Mouse (Mus musculus): ENCODE measurements at regions not wholly inside any gene's neighbourhood (a gene's known extent, or its start where the extent isn't known, plus 50 kb on each side); places are given as distances from the start of the nearest gene placed in this dataset.

DNA sequence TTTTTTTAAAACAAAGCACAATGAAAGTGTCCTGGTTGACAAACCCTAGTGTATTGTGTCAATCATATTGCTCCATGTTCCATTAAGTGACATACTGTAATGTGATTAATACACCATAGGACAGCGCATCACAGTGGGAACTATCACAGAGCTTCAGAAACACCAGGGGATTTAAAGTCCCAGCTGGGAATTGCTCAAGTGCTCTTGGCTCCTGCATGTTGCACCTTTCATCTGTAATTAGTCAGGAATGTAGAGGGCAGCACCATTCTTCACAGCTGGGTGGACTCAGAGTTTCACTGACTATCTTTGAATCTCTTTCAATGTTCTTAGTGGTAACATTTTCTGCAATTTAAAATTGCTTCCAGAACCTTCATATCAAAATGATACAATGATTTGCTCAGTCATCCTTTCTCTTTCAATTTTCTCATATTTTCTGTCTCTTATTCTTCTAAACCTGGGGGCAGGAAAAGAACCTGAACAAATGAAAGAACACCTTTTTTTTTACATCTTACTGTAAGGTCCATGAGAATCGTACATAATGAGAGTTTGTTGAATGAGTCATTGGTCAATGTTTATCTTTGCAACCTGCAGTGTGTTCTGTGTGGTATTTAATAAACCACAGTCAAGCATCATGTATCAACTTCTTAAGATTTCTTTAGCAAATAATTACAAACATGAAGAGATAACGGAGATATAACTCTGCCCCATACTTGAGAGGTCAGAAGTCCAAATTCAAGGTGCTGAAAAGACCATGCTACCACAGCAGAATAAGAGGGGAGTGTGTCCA lies 333.0 kb downstream of the Etaa1 start:
- DNase-seq (ENCODE audit: low spot score in 2 of 2) = no peak

DNA sequence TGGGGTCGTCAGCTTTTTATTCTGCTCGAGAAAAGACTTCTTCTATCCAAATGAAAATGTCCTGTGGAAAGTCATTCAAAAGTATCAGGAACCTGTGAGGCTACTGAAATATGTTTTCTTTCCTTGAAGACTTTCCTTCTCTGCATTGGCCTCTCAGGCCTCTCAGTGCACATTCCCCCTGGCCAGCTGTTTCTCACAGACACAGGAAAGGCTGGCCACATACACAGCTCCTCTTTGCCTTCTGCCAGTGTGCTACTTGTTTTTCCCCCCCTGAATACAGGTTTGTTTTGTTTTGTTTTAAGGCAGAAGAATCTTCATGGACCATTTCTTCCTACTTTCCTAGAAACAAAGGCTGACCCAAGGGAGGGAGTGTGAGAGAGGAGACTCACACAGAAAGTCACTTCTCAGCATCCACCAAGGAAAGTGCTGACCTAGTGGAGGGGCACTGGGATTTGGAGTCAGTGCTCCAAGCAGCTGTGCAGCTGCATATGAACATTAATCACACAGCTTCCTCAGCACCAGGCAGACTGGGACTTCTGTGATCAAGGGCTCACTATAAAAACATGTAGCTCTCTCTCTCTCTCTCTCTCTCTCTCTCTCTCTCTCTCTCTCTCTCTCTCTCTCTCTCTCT lies 324.0 kb downstream of the Etaa1 start:
- no peak for DNase-seq (ENCODE audit: low spot score in 2 of 2)

DNA sequence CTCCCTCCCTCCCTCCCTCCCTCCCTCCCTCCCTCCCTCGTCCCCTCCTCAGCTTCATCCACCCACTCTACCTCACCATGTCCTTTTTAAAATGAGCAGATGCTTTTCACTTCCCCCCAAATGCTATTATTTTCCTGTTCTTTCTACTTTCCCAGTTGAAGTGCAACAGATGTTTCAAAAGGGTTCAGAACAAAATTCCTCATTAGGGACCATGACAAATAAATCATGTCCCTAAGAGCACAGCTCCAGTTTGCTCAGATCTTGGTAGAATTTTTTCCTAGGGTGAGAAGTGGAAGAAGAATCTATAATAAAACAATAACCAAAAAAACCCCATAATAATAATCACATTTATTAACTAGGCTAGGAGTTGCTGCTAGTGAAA lies 323.5 kb downstream of the Etaa1 start:
- DNase-seq (ENCODE audit: low spot score in 2 of 2) = no peak

DNA sequence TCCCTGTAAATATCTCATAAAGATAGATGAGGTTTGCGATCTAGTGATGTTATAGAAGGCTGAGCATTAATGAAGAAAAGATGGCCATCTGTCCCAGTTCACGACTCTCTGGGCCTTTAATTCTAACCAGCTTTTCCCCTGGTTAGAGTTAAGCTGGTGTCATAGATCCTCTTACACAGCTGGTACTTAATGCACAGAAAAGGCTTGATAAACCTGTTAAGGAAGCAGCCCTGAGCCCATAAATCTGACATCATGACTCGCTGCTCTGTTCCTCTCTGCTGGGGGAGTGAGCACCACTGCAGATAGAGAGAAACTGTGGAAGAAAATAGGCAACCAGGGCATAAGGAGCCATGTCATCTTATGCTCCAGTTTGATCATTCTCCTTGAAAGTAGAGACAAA lies 316.5 kb downstream of the Etaa1 start:
- no peak for DNase-seq (ENCODE audit: low spot score in 2 of 2)

DNA sequence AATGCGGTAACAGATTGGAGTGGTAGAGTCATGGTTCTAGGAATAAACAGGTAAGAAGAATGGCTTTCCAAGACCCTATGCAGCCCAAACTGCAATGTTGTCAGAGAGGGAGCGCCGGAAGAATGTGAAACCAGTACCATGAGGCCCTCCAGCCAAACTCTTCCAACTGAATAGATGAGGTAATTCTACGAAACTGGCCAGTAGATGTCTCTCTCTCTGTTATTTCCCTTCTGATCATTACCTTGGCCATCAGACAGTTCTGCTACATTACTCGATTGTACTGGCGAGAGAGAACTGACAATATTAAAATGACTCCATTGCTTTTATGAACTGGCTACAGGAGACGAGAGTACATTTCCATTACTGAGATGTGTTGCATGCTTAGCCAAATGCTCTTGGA lies 313.8 kb downstream of the Etaa1 start:
- no peak for DNase-seq (ENCODE audit: low spot score in 2 of 2)

DNA sequence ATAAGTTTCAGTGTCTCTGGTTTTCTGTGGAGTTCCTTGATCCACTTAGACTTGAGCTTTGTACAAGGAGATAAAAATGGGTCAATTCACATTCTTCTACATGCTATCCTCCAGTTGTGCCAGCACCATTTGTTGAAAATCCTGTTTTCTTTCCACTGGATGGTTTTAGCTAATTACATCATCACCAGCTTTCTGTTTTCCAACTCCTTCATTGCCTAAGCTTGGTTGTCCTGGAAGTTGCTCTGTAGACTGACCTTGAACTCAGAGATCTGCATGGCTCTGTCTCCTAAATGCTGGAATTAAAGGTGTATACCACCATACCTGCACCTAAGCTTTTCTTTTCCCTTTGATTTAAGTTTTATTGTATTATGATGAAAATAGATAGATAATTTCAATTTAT lies 306.2 kb downstream of the Etaa1 start:
- DNase-seq (ENCODE audit: low spot score in 2 of 2) = no peak

DNA sequence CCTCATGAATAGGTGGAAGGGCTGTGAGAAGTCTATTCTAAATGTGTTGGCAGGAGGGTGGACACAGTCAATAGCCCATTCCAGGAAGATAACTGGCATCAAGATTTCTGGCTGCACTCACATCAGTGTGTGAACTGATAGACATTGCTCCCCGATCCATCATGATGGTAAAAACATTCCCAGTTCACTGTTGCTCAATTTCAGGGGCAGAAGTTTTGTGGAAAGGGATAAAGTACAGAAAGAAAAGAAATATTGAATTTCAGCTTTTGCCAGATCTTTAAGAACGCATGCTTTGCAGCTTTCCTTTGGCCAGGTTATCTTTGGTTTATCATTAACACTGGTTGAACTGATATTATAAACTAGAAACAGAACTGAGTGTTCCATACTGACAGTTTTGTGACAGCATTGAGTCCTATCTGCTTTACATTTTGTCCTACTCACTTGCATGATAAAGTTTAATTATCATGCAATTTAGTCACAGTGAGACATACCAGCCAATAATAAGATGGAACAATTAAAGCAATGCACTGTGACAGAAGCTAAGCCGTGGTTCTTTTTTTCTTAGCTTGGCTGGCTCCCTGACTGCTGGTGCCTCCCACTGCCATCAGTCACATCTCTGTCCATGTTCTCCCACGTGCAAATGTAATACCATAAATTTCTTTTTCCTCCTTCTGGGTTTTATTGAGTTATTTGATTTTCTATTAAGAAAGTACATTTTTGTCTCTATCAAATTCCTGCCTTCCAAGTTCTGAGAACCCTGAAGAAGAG lies 302.1 kb downstream of the Etaa1 start:
- DNase-seq (ENCODE audit: low spot score in 2 of 2) = no peak

DNA sequence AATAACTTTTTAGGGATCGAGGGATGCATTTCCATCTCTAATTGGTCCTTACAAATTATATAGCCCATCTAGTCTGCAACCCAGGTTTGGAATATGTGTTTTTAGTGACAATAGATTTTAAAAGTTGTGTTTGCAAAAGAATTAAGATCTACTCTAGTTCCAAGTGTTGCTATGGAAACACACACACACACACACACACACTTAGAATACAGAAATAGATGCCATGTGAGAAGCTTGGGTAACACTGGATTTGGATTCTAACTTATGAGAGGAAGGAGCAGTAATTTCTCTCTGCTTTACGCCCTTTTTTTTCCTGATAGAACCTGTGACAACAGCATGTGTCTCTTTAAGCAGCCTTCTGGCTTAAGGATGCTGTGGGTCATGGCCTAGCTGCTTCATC lies 297.8 kb downstream of the Etaa1 start:
- no peak for DNase-seq (ENCODE audit: low spot score in 2 of 2)

DNA sequence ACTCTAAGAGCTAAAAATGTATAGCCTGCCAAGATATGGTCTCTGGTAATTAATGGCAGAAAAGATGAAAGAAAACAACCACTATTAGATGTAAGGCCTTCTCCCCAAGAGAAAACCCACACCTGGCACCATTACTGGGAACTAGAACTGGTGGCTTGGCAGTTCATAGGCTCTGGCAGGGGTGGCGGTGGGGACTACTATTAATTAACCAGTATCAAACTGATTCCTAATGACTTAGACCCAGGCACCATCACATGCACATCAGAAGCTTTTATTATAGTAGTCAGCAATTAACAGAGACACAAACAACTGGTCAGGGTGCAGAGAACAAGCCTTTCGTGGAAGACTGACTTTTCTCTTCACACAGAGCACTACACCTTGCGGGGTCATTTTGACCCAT lies 296.0 kb downstream of the Etaa1 start:
- DNase-seq (ENCODE audit: low spot score in 2 of 2) = no peak

DNA sequence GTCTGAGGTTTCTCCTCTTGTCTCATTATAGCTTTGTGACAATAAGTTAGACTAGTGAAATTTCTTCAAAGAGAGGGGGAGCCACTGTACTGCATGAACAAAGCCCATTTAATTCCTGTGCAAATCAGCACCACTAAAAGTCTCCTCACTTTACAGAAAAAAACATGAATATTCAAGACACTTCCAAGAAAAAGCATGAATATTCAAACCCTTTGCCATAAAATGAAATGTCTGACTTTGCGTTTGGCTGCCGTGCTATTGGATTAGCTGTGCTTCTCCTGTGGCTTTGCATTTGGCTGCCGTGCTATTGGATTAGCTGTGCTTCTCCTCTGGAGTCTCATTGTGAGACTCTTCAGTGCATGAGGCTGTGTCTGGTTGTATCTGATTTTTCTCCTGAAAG lies 295.4 kb downstream of the Etaa1 start:
- DNase-seq (ENCODE audit: low spot score in 2 of 2) = no peak

DNA sequence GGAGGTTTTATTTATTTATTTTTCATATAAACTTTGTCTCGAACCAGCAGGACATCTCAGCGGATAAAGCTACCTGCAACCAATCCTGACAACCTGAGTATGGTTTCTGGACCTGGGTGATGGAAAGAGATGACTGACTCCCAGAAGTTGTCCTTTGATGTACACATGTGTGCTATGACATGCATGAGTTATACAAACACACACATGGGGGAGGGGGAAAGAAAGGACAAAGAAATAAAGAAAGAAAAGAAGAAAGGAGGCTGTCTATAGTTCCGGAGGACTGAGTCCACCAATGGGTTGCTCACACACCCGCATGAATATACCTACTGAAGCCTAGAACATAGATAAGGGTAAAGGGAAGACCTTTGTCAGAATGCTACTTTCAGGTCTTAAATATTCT lies 295.0 kb downstream of the Etaa1 start:
- DNase-seq (ENCODE audit: low spot score in 2 of 2) = no peak

DNA sequence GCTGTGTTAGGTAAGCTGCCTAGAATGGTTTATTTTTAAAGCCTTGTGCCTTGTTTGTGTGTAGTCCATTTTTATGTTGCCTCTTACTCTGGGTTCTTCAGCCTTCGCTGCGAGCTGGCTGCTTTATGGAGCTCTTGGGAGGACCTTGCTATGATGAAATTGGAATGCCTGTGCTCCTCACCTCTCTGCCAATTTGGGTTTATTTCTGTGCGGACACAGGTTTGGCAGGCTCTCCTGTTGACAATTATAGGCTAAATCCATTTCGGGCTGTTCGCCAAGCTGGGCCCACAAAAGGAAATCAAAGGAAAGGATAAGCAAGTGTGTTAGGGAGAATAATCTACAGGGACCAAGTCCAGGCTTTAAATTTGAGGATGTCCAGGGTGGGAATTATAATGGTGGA lies 289.8 kb downstream of the Etaa1 start:
- DNase-seq (ENCODE audit: low spot score in 2 of 2) = no peak

DNA sequence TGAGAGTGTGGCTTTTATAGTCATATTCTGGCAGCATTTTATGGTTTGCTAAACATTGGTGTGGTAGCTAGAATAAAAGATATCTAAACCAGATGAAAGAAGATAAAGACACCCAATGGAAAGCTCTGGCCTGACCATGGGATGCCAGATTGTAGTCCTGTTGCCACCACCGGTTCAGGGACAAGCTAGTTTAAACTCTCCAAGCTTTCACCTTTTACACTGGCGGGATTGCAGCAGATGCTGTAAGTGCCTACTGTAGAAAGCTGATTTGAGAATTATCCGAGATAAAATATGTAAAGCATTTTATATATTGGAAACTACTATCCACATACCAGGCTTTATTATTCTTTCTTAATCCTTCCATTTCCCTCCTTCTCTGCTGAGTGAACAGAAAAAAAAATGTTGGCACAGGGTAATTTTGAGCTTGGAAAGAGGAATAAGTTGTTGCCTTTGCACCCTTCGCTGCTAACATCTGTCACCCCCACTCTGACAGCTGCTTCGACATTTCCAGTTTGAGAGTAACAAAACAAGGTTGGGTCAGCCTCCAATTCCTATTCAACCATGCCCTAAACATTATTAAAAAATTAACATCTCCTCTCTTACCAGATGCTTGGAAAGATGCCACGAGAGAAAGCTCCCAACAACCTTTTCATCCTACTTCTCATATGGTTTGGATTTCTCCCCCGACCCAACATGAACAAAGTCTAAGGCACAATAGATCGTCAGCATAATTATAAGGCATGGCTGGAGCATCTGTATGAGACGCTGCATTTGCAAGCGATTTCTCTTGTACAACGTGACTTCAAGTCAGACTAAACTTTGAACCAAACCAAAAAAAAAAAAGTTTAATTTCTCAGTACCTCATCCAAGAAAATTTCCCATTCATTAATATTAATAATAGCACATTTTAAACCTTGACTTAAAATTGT lies 287.8 kb downstream of the Etaa1 start:
- DNase-seq (ENCODE audit: low spot score in 2 of 2) = no peak

DNA sequence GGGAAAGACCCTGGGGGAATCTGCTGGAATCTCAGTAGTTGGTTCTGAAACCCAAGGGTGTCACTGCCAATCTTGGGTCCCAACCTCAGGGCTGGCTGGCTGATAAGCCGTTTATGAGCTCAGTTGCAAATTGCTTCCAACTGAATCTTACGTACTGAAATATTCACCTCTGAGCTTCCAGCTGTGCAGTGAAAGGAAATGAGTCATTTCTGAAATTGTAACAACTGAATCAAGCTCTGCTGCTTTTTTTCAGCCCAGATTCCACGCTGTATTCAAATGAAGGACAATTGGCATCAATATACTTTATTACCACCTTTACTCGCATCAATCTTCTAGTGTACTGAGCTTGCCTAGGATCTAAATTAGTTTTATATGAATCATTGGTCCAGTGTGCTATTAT lies 272.7 kb downstream of the Etaa1 start:
- no peak for DNase-seq (ENCODE audit: low spot score in 2 of 2)

DNA sequence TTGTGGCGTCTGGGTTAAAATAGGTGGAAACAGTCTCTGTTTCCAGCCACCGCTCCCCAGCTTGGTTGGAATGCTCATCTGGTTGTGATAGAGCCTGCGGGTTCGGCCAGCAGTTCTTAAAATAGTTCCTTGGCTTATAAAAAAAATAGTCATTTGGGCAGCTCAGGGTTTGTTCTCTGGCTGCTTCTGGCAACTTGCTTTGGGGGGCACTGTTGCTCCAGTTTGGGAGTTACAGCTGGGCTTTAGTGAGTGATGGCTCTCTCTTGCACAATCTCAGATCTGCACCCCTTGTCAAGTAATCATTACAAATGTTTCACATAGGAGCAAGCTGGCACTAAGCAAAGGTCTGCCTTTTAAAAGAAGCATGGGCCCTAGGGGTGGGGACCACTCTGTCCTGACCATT lies 268.0 kb downstream of the Etaa1 start:
- peak; percentile 28 to 45 for DNase-seq (ENCODE audit: low spot score in 2 of 2)

DNA sequence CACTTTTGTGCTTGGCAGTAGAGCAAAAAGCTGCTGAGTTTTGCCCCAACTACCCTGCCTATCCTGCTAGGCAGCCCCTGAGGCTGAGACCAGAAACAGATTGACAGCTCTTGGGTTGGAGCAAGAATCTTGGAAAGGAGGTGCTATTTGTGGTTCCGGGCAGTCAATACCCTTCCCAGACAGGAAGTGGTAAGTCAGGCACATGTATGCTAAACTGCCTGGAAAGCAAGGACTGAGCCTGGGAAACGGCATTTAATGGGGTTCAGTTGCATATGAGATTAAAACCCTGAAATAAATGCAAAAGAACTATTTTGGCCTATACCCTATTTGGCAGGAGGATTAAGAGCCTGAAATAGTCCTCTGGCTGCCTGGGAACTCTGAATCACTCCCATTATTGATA lies 266.9 kb downstream of the Etaa1 start:
- DNase-seq (ENCODE audit: low spot score in 2 of 2) = no peak

DNA sequence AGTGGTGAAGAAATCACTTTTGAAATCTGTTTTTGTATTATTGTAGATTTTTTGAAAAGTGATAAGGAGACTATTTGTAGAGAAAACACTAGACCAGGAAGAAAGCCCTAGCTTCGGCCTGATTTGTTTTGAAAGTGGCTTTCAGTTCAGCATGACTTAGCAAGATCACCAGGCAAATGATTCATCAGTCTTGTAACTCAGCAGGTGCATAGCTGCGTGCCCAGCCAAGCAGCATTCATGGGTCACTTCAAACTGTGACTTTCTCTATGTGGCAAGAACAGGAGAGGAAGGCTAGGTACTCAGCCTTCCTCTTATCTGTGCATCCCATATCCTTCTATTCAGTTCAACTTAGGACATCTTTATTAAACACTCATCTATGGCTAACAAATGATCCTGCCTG lies 259.5 kb downstream of the Etaa1 start:
- DNase-seq (ENCODE audit: low spot score in 2 of 2) = no peak

DNA sequence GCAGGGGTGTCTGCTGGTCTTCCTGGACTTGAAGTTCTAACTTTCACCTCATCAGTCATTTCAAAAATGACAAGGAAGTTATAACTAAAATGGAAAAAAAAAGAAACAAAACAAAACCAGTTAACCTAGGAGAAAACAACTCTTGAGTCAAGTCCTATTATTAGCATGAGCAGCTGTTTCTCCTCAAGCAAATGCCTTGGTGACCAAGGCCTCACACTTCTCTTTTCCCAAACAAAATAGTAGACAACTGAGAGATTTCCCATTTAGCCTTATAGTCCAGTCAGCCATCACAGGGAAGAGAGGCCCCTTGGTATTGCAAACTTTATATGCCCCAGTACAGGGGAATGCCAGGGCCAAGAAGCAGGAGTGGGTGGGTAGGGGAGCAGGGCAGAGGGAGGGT lies 244.9 kb downstream of the Etaa1 start:
- no peak for DNase-seq (ENCODE audit: low spot score in 2 of 2)

DNA sequence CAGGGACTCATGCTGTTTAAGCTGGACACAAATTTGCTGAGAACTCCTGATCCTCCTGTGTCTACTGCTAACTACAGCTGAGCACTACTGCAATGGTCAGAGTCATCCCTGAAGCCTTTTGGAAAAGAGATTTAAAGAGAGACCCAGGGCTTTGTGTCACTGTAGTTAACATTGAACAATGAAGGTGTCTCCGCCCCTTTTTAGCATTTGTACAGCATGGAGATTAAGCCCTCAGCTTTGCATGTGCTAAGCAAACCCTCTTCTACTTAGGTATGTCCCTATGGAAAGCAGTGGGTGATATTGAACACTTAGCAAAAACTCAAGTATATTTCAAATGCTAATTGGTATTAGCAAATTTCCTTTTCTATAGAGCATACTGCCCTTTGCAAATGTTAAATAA lies 231.6 kb downstream of the Etaa1 start:
- no peak for DNase-seq (ENCODE audit: low spot score in 2 of 2)

DNA sequence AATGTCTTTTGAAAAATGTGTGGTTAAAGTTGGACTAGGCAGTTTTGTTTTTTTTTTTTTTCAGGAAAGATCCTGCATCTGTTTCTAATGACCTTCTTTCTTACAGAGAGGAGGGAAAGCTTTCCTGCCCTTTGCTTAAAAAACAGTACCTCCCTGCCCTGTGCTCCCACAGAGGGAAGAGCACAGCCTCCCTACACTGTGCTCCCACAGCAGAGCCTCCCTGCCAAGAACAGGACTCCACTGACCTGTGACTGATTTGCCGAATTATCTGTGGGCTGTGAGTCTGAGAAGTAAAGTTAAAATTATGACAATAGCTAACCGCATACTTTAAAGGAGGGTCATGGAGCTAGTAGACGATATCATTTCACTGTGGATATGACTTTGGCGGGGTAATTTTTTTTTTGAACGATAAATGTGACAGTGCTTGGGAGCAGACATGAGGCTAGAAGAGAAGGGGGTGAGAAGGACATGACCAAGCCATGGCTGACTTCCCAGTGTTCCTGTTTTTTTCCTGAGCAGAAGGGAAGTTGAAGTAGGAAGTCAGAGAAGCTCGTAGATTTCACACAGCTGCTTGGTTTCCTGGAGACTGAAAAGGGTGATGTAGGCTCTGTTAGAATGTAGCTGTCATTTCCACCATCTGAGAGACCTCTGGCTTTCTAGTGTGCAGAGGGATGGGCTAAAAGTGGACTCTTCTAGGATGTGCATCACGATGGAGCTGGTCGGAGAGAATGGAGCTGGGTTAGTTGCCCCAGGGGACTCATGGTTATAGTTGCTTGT lies 226.2 kb downstream of the Etaa1 start:
- no peak for DNase-seq (ENCODE audit: low spot score in 2 of 2)

DNA sequence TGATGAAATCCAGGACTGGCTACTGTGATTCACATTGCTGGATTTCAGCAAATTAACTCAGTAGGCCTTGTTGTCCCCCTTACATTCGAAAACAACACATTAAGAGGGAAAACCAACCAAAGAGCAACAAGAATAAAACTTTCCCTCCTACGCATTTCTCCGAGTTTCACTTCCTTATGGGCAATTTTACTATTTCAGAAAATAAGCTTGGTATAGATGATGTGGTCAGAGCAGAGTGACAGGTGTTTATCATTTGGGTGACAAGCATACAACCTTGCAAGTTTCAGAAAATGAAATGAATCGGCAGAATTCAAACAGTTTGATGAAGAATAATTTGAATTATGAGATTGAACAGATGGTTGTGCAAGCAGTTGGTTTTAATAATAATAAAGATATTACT lies 220.6 kb downstream of the Etaa1 start:
- no peak for DNase-seq (ENCODE audit: low spot score in 2 of 2)

Data from adrenal gland, adult 18-20 months (tissue).